Mouse (Mus musculus) ES-E14 (cell line): ENCODE results near the gene Dars. TPM values are rescaled to one million over a fixed set of nuclear protein-coding genes. Genes with fewer than 3 reads are reported as not detected.

Source experiments
- DNase-seq: peaks from one replicate; pipeline ENCODE4 v3.0.0-alpha.2; 2013; ENCODE audit warnings: low read depth, low spot score
- H3K27ac ChIP-seq: 2 replicates; pipeline ENCODE4 v1.5.1; 2012; ENCODE audit warnings: low read depth, mild to moderate bottlenecking, low read length, moderate library complexity, mixed read lengths; ENCODE audit not compliant: poor library complexity, insufficient read depth, severe bottlenecking
- H3K36me3 ChIP-seq: 2 replicates; pipeline ENCODE4 v1.6.1; 2012; ENCODE audit warnings: mild to moderate bottlenecking, low read length, moderate library complexity, mixed read lengths; ENCODE audit not compliant: control insufficient read depth, poor library complexity, insufficient read depth, severe bottlenecking
- H3K4me1 ChIP-seq, 2 experiments: fragments of 150-350 bp in 1 of 2; sonication (generic) in 1 of 2; 2 replicates each; pipeline ENCODE4 v1.6.1; 2012; ENCODE audit warnings: low read length in 2 of 2, mild to moderate bottlenecking in 1 of 2, mixed read lengths in 1 of 2; ENCODE audit not compliant: control insufficient read depth in 2 of 2, insufficient read depth in 2 of 2, poor library complexity in 1 of 2
- H3K4me3 ChIP-seq, 2 experiments: fragments of 150-350 bp in 1 of 2; sonication (generic) in 1 of 2; 2 replicates each; pipeline ENCODE4 v1.5.1; 2012; ENCODE audit warnings: low read length in 2 of 2, low read depth in 1 of 2, mild to moderate bottlenecking in 1 of 2, mixed read lengths in 1 of 2; ENCODE audit not compliant: insufficient read depth in 1 of 2, poor library complexity in 1 of 2, severe bottlenecking in 1 of 2
- H3K9ac ChIP-seq: 2 replicates; pipeline ENCODE4 v1.6.1; 2012; ENCODE audit warnings: low read depth, mild to moderate bottlenecking, low read length, mixed read lengths; ENCODE audit not compliant: poor library complexity, insufficient read depth, severe bottlenecking
- H3K9me3 ChIP-seq: fragments of 150-350 bp; sonication (generic); 2 replicates; pipeline ENCODE4 v1.6.1; 2012; ENCODE audit warnings: low read depth, mild to moderate bottlenecking, low read length; ENCODE audit not compliant: control insufficient read depth, insufficient read depth
- CHD2 ChIP-seq: IDR thresholded peaks from 2 replicates; pipeline ENCODE4 v1.6.1; 2014; ENCODE audit warnings: mild to moderate bottlenecking, low read depth, low read length, inconsistent platforms
- HCFC1 ChIP-seq: IDR thresholded peaks from 2 replicates; pipeline ENCODE4 v1.6.1; 2012; ENCODE audit warnings: low read length, inconsistent platforms, borderline replicate concordance; ENCODE audit not compliant: insufficient read depth
- MAFK ChIP-seq: IDR thresholded peaks from 2 replicates; pipeline ENCODE4 v1.6.1; 2014; ENCODE audit warnings: mild to moderate bottlenecking, low read depth, low read length, inconsistent platforms; ENCODE audit not compliant: insufficient read depth
- ZC3H11A ChIP-seq: IDR thresholded peaks from 2 replicates; pipeline ENCODE4 v1.6.1; 2012; ENCODE audit warnings: low read depth, mild to moderate bottlenecking, inconsistent platforms, low read length, borderline replicate concordance
- ZNF384 ChIP-seq: IDR thresholded peaks from 2 replicates; pipeline ENCODE4 v1.6.1; 2012; ENCODE audit warnings: low read depth, low read length, inconsistent platforms
- in situ Hi-C, 2 experiments: fragments of 600-800 bp; cut with MboI; formaldehyde crosslinking; loops; one replicate each; pipeline ENCODE4 v1.15.1; 2025; ENCODE audit warnings: low sequenced_read_pairs in 2 of 2, inconsistent platforms in 1 of 2; ENCODE audit not compliant: unreplicated experiment in 2 of 2
- total RNA-seq: library from RNA; depleted of rRNA; stranded (reverse); fragments of 300-350 nt; gene quantifications from 2 replicates; pipeline ENCODE4 v1.2.3, GENCODE M21; 2012

Gene Dars
- total RNA-seq, 1 experiment: 85.9 TPM

- H3K9me3 ChIP-seq: no peaks in the 10 kb centered on the region
- no peak overlapping the region for H3K9ac ChIP-seq
- peaks cover 0 to 6% of the 10 kb centered on the region in 2 experiments; a peak in 2 of 4 replicates for H3K4me1 ChIP-seq
- no peaks in the 10 kb centered on the region for H3K36me3 ChIP-seq
- TF ChIP-seq HCFC1 (no peak), ZC3H11A (no peak), CHD2 (no peak), MAFK (no peak), ZNF384 (no peak)
- no peak overlapping the region for H3K4me3 ChIP-seq
- DNase-seq: no peak
- H3K27ac ChIP-seq: no peak overlapping the region
- in situ Hi-C loops: no loop called here
Observed at GRCm38 (mm10) chr1:128460780-128461179, 43.6 kb upstream of the Dars start.

GRCm38 (mm10) chr1:128459439-128459838 is 42.3 kb upstream of the Dars start:
- H3K27ac ChIP-seq: no peak overlapping the region
- no peak overlapping the region for H3K4me3 ChIP-seq
- in situ Hi-C loops: no loop called here
- H3K9ac ChIP-seq: no peak overlapping the region
- peak; percentile 62 for DNase-seq
- H3K36me3 ChIP-seq: no peaks in the 10 kb centered on the region
- H3K4me1 ChIP-seq: peaks cover 0 to 6% of the 10 kb centered on the region in 2 experiments; a peak in 2 of 4 replicates
- no peak for TF ChIP-seq CHD2
- TF ChIP-seq MAFK: no peak
- no peak for TF ChIP-seq ZNF384
- TF ChIP-seq ZC3H11A: no peak
- TF ChIP-seq HCFC1: no peak
- no peaks in the 10 kb centered on the region for H3K9me3 ChIP-seq

- no peaks in the 10 kb centered on the region for H3K36me3 ChIP-seq
- no peak overlapping the region for H3K9ac ChIP-seq
- no peak overlapping the region for H3K4me3 ChIP-seq
- no peak for DNase-seq
- no peak overlapping the region for H3K27ac ChIP-seq
- H3K4me1 ChIP-seq: peaks cover 0 to 6% of the 10 kb centered on the region in 2 experiments; a peak in 2 of 4 replicates
- H3K9me3 ChIP-seq: no peaks in the 10 kb centered on the region
- in situ Hi-C loops: no loop called here
- TF ChIP-seq HCFC1 (no peak), MAFK (no peak), ZC3H11A (no peak), ZNF384 (no peak), CHD2 (no peak)
Observed at GRCm38 (mm10) chr1:128459011-128459410, 41.8 kb upstream of the Dars start.

- Histone ChIP-seq H3K9ac (no peak overlapping the region), H3K4me1 (peaks cover 0 to 6% of the 10 kb centered on the region in 2 experiments; a peak in 2 of 4 replicates), H3K4me3 (no peak overlapping the region; a peak in 1 of 4 replicates), H3K27ac (no peak overlapping the region), H3K9me3 (no peaks in the 10 kb centered on the region), H3K36me3 (no peaks in the 10 kb centered on the region)
- no peak for DNase-seq
- in situ Hi-C loops: no loop called here
- TF ChIP-seq HCFC1: no peak
Observed at GRCm38 (mm10) chr1:128456844-128457445, 39.8 kb upstream of the Dars start.

GRCm38 (mm10) chr1:128456271-128456670 is 39.1 kb upstream of the Dars start:
- in situ Hi-C loops: no loop called here
- Histone ChIP-seq H3K9ac (no peak overlapping the region), H3K36me3 (no peaks in the 10 kb centered on the region), H3K4me3 (no peak overlapping the region), H3K27ac (no peak overlapping the region), H3K9me3 (no peaks in the 10 kb centered on the region), H3K4me1 (peaks cover 0 to 6% of the 10 kb centered on the region in 2 experiments; a peak in 2 of 4 replicates)
- no peak for DNase-seq
- TF ChIP-seq ZC3H11A: no peak
- no peak for TF ChIP-seq HCFC1
- TF ChIP-seq ZNF384: no peak
- TF ChIP-seq CHD2: no peak
- no peak for TF ChIP-seq MAFK
